Mouse (Mus musculus) CH12.LX (cell line): Measurements from ENCODE around the gene Eif2b1. TPM values are rescaled to one million over a fixed set of nuclear protein-coding genes. Genes with fewer than 3 reads are reported as not detected.

Source experiments
- DNase-seq: peaks from one replicate; pipeline ENCODE4 v3.0.0-alpha.2; 2013; ENCODE audit errors: extremely low read depth
- H3K27ac ChIP-seq: 2 replicates; pipeline ENCODE4 v1.5.1; 2012; ENCODE audit warnings: low read depth, mild to moderate bottlenecking, control low read depth, moderate library complexity; ENCODE audit not compliant: insufficient read depth
- H3K27me3 ChIP-seq: replicated peaks from 2 replicates; pipeline ENCODE3; 2012; ENCODE audit warnings: inconsistent platforms
- H3K36me3 ChIP-seq, 2 experiments: replicated peaks in 1 of 2; 2 replicates each; pipeline versions ENCODE3 to v1.6.1; 2012; ENCODE audit warnings: inconsistent platforms in 1 of 2, low read length in 1 of 2, mild to moderate bottlenecking in 1 of 2, mixed read lengths in 1 of 2, moderate library complexity in 1 of 2; ENCODE audit not compliant: control insufficient read depth in 1 of 2, insufficient read depth in 1 of 2
- H3K4me1 ChIP-seq, 2 experiments: 2 replicates each; pipeline ENCODE4 v1.6.1; 2012; ENCODE audit warnings: inconsistent platforms in 1 of 2, moderate library complexity in 1 of 2; ENCODE audit not compliant: insufficient read depth in 2 of 2, control insufficient read depth in 1 of 2
- H3K4me2 ChIP-seq: 2 replicates; pipeline ENCODE4 v1.6.1; 2012; ENCODE audit warnings: low read depth, mild to moderate bottlenecking, control low read depth; ENCODE audit not compliant: poor library complexity, insufficient read depth, severe bottlenecking
- H3K4me3 ChIP-seq, 3 experiments: fragments of 150-350 bp in 1 of 3; sonication (generic) in 1 of 3; replicated peaks in 1 of 3; 2 replicates each; pipeline versions ENCODE3 to v1.5.1; 2011 to 2012; ENCODE audit warnings: low read depth in 2 of 3, low read length in 2 of 3, mild to moderate bottlenecking in 2 of 3, moderate library complexity in 2 of 3, control low read depth in 1 of 3, improper control_type of control experiment in 1 of 3, inconsistent platforms in 1 of 3, mixed read lengths in 1 of 3; ENCODE audit not compliant: poor library complexity in 1 of 3
- H3K79me2 ChIP-seq: replicated peaks from 2 replicates; pipeline ENCODE4 v1.6.1; 2012; ENCODE audit warnings: mild to moderate bottlenecking, moderate library complexity; ENCODE audit not compliant: control insufficient read depth, poor library complexity, insufficient read depth, severe bottlenecking; ENCODE audit errors: extremely low read depth
- H3K9ac ChIP-seq: 2 replicates; pipeline ENCODE4 v1.6.1; 2012; ENCODE audit warnings: low read depth, mild to moderate bottlenecking, control low read depth, moderate library complexity; ENCODE audit not compliant: insufficient read depth
- H3K9me3 ChIP-seq: replicated peaks from 2 replicates; pipeline ENCODE3; 2012; ENCODE audit warnings: low read length, inconsistent platforms, mixed read lengths
- CHD1 ChIP-seq: IDR thresholded peaks from 2 replicates; pipeline ENCODE4 v1.6.1; 2012; ENCODE audit warnings: low read depth, low read length, improper control_type of control experiment, inconsistent platforms
- CHD2 ChIP-seq: IDR thresholded peaks from 2 replicates; pipeline ENCODE4 v1.6.1; 2011; ENCODE audit warnings: low read length, improper control_type of control experiment
- CTCF ChIP-seq, 2 experiments: IDR thresholded peaks in 1 of 2; conservative IDR thresholded peaks in 1 of 2; 2 replicates each; pipeline ENCODE4 v1.5.1; 2011 to 2012; ENCODE audit warnings: low read depth in 2 of 2, low read length in 2 of 2, improper control_type of control experiment in 1 of 2, inconsistent platforms in 1 of 2, mild to moderate bottlenecking in 1 of 2, moderate library complexity in 1 of 2
- E2F4 ChIP-seq: IDR thresholded peaks from 2 replicates; pipeline ENCODE4 v1.6.1; 2011; ENCODE audit warnings: low read depth, low read length, improper control_type of control experiment; ENCODE audit not compliant: insufficient replicate concordance
- ELF1 ChIP-seq: IDR thresholded peaks from 2 replicates; pipeline ENCODE4 v1.6.1; 2014; ENCODE audit warnings: low read depth, mild to moderate bottlenecking, inconsistent platforms, low read length, improper control_type of control experiment
- EP300 ChIP-seq: IDR thresholded peaks from 2 replicates; pipeline ENCODE4 v1.6.1; 2011; ENCODE audit warnings: low read length, improper control_type of control experiment
- GABPA ChIP-seq: IDR thresholded peaks from 2 replicates; pipeline ENCODE4 v1.6.1; 2012; ENCODE audit warnings: low read depth, low read length, improper control_type of control experiment, inconsistent platforms; ENCODE audit not compliant: insufficient replicate concordance
- IRF4 ChIP-seq: IDR thresholded peaks from 2 replicates; pipeline ENCODE4 v1.6.1; 2014; ENCODE audit warnings: low read depth, mild to moderate bottlenecking, inconsistent platforms, low read length, improper control_type of control experiment
- JUND ChIP-seq: conservative IDR thresholded peaks from 2 replicates; pipeline ENCODE4 v1.6.1; 2011; ENCODE audit warnings: low read depth, low read length, improper control_type of control experiment
- KAT2A ChIP-seq: IDR thresholded peaks from 2 replicates; pipeline ENCODE4 v1.6.1; 2012; ENCODE audit warnings: low read length, improper control_type of control experiment, inconsistent platforms; ENCODE audit not compliant: insufficient replicate concordance
- MAX ChIP-seq: IDR thresholded peaks from 2 replicates; pipeline ENCODE4 v1.6.1; 2011; ENCODE audit warnings: low read length, improper control_type of control experiment
- MAZ ChIP-seq: IDR thresholded peaks from 2 replicates; pipeline ENCODE4 v1.6.1; 2012; ENCODE audit warnings: low read depth, mild to moderate bottlenecking, inconsistent platforms, low read length, improper control_type of control experiment, moderate library complexity
- MEF2A ChIP-seq: IDR thresholded peaks from 2 replicates; pipeline ENCODE4 v1.6.1; 2014; ENCODE audit warnings: low read depth, mild to moderate bottlenecking, inconsistent platforms, low read length, improper control_type of control experiment, borderline replicate concordance
- MXI1 ChIP-seq: IDR thresholded peaks from 2 replicates; pipeline ENCODE4 v1.6.1; 2011; ENCODE audit warnings: mild to moderate bottlenecking, low read depth, low read length, improper control_type of control experiment
- MYC ChIP-seq: IDR thresholded peaks from 2 replicates; pipeline ENCODE4 v1.6.1; 2011; ENCODE audit warnings: low read depth, mild to moderate bottlenecking, improper control_type of control experiment, low read length
- PAX5 ChIP-seq: IDR thresholded peaks from 2 replicates; pipeline ENCODE4 v1.6.1; 2012; ENCODE audit warnings: low read length, inconsistent platforms, mixed read lengths
- POLR2AphosphoS2 ChIP-seq: IDR thresholded peaks from 2 replicates; pipeline ENCODE4 v1.6.1; 2011; ENCODE audit warnings: low read depth, low read length, improper control_type of control experiment
- RAD21 ChIP-seq: IDR thresholded peaks from 2 replicates; pipeline ENCODE4 v1.6.1; 2011; ENCODE audit warnings: low read depth, mild to moderate bottlenecking, low read length, improper control_type of control experiment, moderate library complexity
- RCOR1 ChIP-seq: conservative IDR thresholded peaks from 2 replicates; pipeline ENCODE4 v1.6.1; 2012; ENCODE audit warnings: low read depth, mild to moderate bottlenecking, inconsistent platforms, low read length, improper control_type of control experiment
- UBTF ChIP-seq: IDR thresholded peaks from 2 replicates; pipeline ENCODE4 v1.6.1; 2012; ENCODE audit warnings: low read depth, mild to moderate bottlenecking, inconsistent platforms, low read length, improper control_type of control experiment, moderate library complexity
- USF1 ChIP-seq: IDR thresholded peaks from 2 replicates; pipeline ENCODE4 v1.6.1; 2014; ENCODE audit warnings: low read depth, mild to moderate bottlenecking, inconsistent platforms, low read length, improper control_type of control experiment
- dilution Hi-C: fragments of 300-500 bp; cut with MboI; formaldehyde crosslinking; loops from 2 replicates; pipeline ENCODE4 v1.14.3; 2020; ENCODE audit warnings: low sequenced_read_pairs; ENCODE audit not compliant: extremely low pct_unique_long_range_greater_than_20kb, extremely low pct_ligation_motif_present
- in situ Hi-C: fragments of 300-500 bp; cut with MboI; formaldehyde crosslinking; loops from 3 replicates; pipeline ENCODE4 v1.14.3; 2019; ENCODE audit warnings: low sequenced_read_pairs, low pct_ligation_motif_present, low pct_unique_long_range_greater_than_20kb, mixed read lengths
- polyA plus RNA-seq: library from polyadenylated mRNA; unstranded; fragments of >175 nt; gene quantifications from 2 replicates; pipeline ENCODE4 v1.2.1, GENCODE M21; 2012; ENCODE audit warnings: low read depth; ENCODE audit not compliant: insufficient read length
- total RNA-seq, 2 experiments: library from RNA; depleted of rRNA; stranded (reverse); fragments of 300-350 nt in 1 of 2; fragments of >200 nt in 1 of 2; gene quantifications; 2 replicates each; pipeline ENCODE4 v1.2.3; 2012 to 2014

The Eif2b1 gene
- total and polyA plus RNA-seq, 3 experiments, result 50.8 to 104 (median 98.0) TPM

GRCm38 (mm10) chr5:124575467-124575866 lies 3.5 kb downstream of the Eif2b1 start:
- Histone ChIP-seq H3K27me3 (no peaks in the 10 kb centered on the region), H3K79me2 (peaks cover 25% of the 10 kb centered on the region), H3K9ac (no peak overlapping the region), H3K4me3 (no peak overlapping the region), H3K9me3 (no peaks in the 10 kb centered on the region), H3K4me1 (peaks cover 7 to 26% of the 10 kb centered on the region in 2 experiments; a peak in 3 of 4 replicates), H3K27ac (no peak overlapping the region), H3K4me2 (no peak overlapping the region), H3K36me3 (peaks cover 67 to 72% of the 10 kb centered on the region in 2 experiments)
- TF ChIP-seq CHD2 (no peak), PAX5 (no peak), IRF4 (no peak), JUND (no peak), GABPA (no peak), MYC (no peak), KAT2A (no peak), MEF2A (no peak), CHD1 (no peak), EP300 (no peak), ELF1 (no peak), MXI1 (no peak), E2F4 (no peak)
- dilution Hi-C loops, result no loop called here
- no peak for DNase-seq
- in situ Hi-C loops, result no loop called here

- no peaks in the 10 kb centered on the region for H3K4me1 ChIP-seq
- H3K9ac ChIP-seq, result no peak overlapping the region
- TF ChIP-seq POLR2AphosphoS2 (0 out of 2 replicates have a peak, but pooled peaks have one; percentile 35), MAX (no peak)
- TF ChIP-seq, all 38 proteins: peak for 1
- Histone ChIP-seq H3K9me3 (no peaks in the 10 kb centered on the region), H3K4me3 (no peak overlapping the region), H3K27ac (no peak overlapping the region), H3K36me3 (peaks cover 89 to 99% of the 10 kb centered on the region in 2 experiments), H3K4me2 (no peak overlapping the region), H3K27me3 (no peaks in the 10 kb centered on the region), H3K79me2 (no peaks in the 10 kb centered on the region)
- no peak for DNase-seq
- dilution Hi-C loops (no loop called here), in situ Hi-C loops (no loop called here)
These were observed 7.9 kb downstream of the Eif2b1 start for GRCm38 (mm10) chr5:124571068-124571467.

GRCm38 (mm10) chr5:124555145-124555544 lies 23.8 kb downstream of the Eif2b1 start:
- no peak for DNase-seq
- peaks cover 8% of the 10 kb centered on the region for H3K79me2 ChIP-seq
- no peak for TF ChIP-seq USF1
- TF ChIP-seq RAD21, result peak; percentile 40
- no peak for TF ChIP-seq MAZ
- TF ChIP-seq CHD1, result no peak
- TF ChIP-seq UBTF, result no peak
- TF ChIP-seq RCOR1, result no peak
- TF ChIP-seq CTCF (conservative IDR thresholded peaks at IDR 0.05 in 1 of 2, IDR thresholded peaks at IDR 0.05 in 1 of 2; ENCODE audit: low read depth in 2 of 2, low read length in 2 of 2), result peak in 1 of 2 experiments; percentile 50; a peak in 2 of 4 replicates
- H3K9me3 ChIP-seq, result no peaks in the 10 kb centered on the region
- no peaks in the 10 kb centered on the region for H3K27me3 ChIP-seq
- H3K4me2 ChIP-seq, result no peak overlapping the region
- dilution Hi-C loops, result no loop called here
- H3K4me3 ChIP-seq, result no peak overlapping the region
- in situ Hi-C loops, result loop anchor here (10.0 kb wide), 1 partner anchor 200 kb away; no protein-coding TSS in a partner anchor
- no peak overlapping the region for H3K9ac ChIP-seq
- peaks cover 0 to 10% of the 10 kb centered on the region in 2 experiments; a peak in 2 of 4 replicates for H3K4me1 ChIP-seq
- H3K27ac ChIP-seq, result no peak overlapping the region
- H3K36me3 ChIP-seq, result peaks cover 46 to 65% of the 10 kb centered on the region in 2 experiments
